Mouse (Mus musculus) hindbrain, embryonic 12.5 days (tissue): Measurements from ENCODE around the gene Sh3rf3. TPM values are rescaled to one million over a fixed set of nuclear protein-coding genes. Genes with fewer than 3 reads are reported as not detected.

ENCODE experiments used
- ATAC-seq: fragments of 200-750 bp; cut with Nextera tagmentation; 2 replicates; pipeline ENCODE4 v1.8.0; 2017; ENCODE audit warnings: moderate TSS enrichment; ENCODE audit not compliant: low FRiP score
- H3K27ac ChIP-seq: fragments of 300-500 bp; sonication (generic); 2 replicates; pipeline ENCODE4 v1.5.1; 2016; ENCODE audit warnings: mild to moderate bottlenecking
- H3K27me3 ChIP-seq: fragments of 300-500 bp; sonication (generic); 2 replicates; pipeline ENCODE4 v1.6.1; 2016; ENCODE audit warnings: mild to moderate bottlenecking
- H3K36me3 ChIP-seq: fragments of 300-500 bp; sonication (generic); 2 replicates; pipeline ENCODE4 v1.6.1; 2016; ENCODE audit warnings: mild to moderate bottlenecking
- H3K4me1 ChIP-seq: fragments of 300-500 bp; sonication (generic); 2 replicates; pipeline ENCODE4 v1.6.1; 2016
- H3K4me2 ChIP-seq: fragments of 300-500 bp; sonication (generic); replicated peaks from 2 replicates; pipeline ENCODE4 v1.6.1; 2016; ENCODE audit warnings: mild to moderate bottlenecking
- H3K4me3 ChIP-seq: fragments of 300-500 bp; sonication (generic); 2 replicates; pipeline ENCODE4 v1.5.1; 2016; ENCODE audit warnings: mild to moderate bottlenecking
- H3K9ac ChIP-seq: fragments of 300-500 bp; sonication (generic); 2 replicates; pipeline ENCODE4 v1.6.1; 2016; ENCODE audit warnings: mild to moderate bottlenecking, moderate library complexity
- H3K9me3 ChIP-seq: fragments of 300-500 bp; sonication (generic); replicated peaks from 2 replicates; pipeline ENCODE4 v1.6.1; 2016; ENCODE audit warnings: mild to moderate bottlenecking
- WGBS: fragments of 180-500 bp; shearing (Covaris S2); methylation state at CpG from one replicate; pipeline ENCODE4 v1.1.7; 2016; 5-methylcytosine and 5-hydroxymethylcytosine counted together
- polyA plus RNA-seq: library from polyadenylated mRNA; unstranded; fragments of >200 nt; fragmentation: Nextera tagmentation; extraction: Ambion mirVana; gene quantifications from 2 replicates; pipeline ENCODE4 v1.2.1, GENCODE M21; 2016

Gene Sh3rf3
- polyA plus RNA-seq, 1 experiment from 2014 or later = 3.9 TPM

DNA sequence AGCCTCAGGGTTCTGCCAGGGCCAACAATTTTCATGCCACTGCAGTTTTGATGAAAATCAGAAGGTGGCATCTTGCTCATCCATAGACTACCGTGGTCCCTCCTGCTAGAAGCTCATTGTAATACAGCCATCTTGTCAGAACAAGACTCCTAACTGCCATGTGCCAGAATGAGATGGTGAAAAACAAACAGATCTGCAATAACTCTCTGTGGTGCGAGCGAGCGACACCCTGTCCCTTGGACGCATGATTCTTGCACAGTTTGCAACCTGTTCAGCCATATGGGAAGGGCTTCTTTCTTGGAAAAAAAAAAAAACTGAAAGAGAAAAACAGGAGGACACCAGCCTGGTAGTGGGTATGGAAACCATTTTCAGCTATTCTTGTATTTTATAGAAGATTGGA is 291.5 kb downstream of the Sh3rf3 start:
- H3K27ac ChIP-seq = no peak overlapping the region
- H3K36me3 ChIP-seq = no peaks in the 10 kb centered on the region
- no peak for ATAC-seq
- no peak overlapping the region for H3K4me2 ChIP-seq
- H3K4me3 ChIP-seq = no peak overlapping the region
- H3K27me3 ChIP-seq = no peaks in the 10 kb centered on the region
- H3K9ac ChIP-seq = no peak overlapping the region
- 93% methylated on average over 5 of the region's 5 CpGs for WGBS
- no peaks in the 10 kb centered on the region for H3K4me1 ChIP-seq
- H3K9me3 ChIP-seq = no peaks in the 10 kb centered on the region; the same call in 1 of the 2 replicates

DNA sequence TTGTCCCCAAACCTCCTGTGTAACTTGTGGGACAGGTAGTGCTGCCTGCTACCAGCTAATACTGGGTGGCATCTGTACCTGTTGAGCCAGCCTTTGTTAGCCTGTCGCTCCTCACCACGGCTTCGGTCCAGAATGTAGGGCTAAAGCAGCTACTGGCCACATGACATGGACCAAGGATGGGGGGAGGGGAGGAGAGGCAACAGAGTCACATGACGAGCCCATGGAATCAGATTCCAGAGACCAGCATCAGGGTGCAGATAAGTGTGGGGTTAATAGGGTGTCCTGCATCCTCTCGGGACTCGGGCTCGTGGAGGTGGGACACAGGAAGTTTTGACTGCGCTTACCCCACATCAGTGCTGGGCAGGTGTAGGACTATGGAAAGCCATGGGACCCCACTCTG is 292.7 kb downstream of the Sh3rf3 start:
- Histone ChIP-seq H3K27me3 (no peaks in the 10 kb centered on the region), H3K27ac (no peak overlapping the region), H3K9me3 (0 out of 2 replicates have a peak, but pooled peaks cover 4% of the 10 kb centered on the region), H3K4me2 (no peak overlapping the region), H3K36me3 (no peaks in the 10 kb centered on the region), H3K4me3 (no peak overlapping the region), H3K4me1 (no peaks in the 10 kb centered on the region), H3K9ac (no peak overlapping the region)
- 80% methylated on average over 8 of the region's 8 CpGs for WGBS
- ATAC-seq = no peak

DNA sequence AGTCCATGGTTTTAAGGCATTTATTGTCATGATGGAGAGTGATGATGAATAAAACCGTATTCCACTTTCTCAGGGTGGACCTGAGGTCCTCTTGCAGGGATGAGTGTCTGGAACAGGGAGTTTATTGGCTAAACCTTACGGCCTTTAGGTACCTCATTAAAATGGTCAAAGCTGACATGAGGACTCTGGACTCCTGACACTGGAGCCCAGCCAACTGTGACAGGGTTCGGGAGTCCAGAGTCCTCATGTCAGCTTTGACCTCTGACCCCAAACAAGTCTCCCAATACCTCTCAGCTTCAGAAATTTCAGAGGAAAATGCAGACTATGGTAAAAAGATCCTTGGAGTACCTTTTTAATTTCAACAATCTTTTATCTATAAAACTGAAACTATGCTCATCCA is 293.5 kb downstream of the Sh3rf3 start:
- no peak for ATAC-seq
- Histone ChIP-seq H3K9me3 (0 out of 2 replicates have a peak, but pooled peaks cover 4% of the 10 kb centered on the region), H3K27me3 (no peaks in the 10 kb centered on the region), H3K4me2 (no peak overlapping the region), H3K4me3 (no peak overlapping the region), H3K27ac (no peak overlapping the region), H3K4me1 (no peaks in the 10 kb centered on the region), H3K9ac (no peak overlapping the region), H3K36me3 (no peaks in the 10 kb centered on the region)
- WGBS = 73% methylated on average over 3 of the region's 3 CpGs

DNA sequence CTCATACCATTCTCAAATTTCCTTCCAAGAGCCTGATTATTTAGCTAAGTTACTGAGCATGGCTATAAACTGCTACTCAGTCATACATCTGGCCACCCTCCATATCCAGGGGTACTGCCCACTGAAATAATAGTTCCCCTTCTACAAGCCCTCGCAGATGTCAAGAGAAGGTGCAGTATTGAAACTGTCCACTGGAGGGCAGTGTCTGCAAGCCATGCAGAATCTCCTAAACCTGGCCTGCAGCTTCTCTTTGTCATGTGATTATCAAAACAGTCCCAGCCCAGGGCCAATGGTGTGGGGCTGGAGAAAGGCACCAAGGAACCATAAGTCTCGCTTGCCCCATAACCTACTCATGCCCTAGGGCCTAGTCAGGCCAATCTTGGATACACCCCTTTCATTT is 295.9 kb downstream of the Sh3rf3 start:
- H3K4me3 ChIP-seq = no peak overlapping the region
- H3K27ac ChIP-seq = no peak overlapping the region
- 0 out of 2 replicates have a peak, but pooled peaks cover 4% of the 10 kb centered on the region for H3K9me3 ChIP-seq
- H3K4me2 ChIP-seq = no peak overlapping the region
- H3K27me3 ChIP-seq = no peaks in the 10 kb centered on the region
- no peaks in the 10 kb centered on the region for H3K36me3 ChIP-seq
- H3K9ac ChIP-seq = no peak overlapping the region
- H3K4me1 ChIP-seq = no peaks in the 10 kb centered on the region
- WGBS = 37% methylated on average over 2 of the region's 2 CpGs
- no peak for ATAC-seq

DNA sequence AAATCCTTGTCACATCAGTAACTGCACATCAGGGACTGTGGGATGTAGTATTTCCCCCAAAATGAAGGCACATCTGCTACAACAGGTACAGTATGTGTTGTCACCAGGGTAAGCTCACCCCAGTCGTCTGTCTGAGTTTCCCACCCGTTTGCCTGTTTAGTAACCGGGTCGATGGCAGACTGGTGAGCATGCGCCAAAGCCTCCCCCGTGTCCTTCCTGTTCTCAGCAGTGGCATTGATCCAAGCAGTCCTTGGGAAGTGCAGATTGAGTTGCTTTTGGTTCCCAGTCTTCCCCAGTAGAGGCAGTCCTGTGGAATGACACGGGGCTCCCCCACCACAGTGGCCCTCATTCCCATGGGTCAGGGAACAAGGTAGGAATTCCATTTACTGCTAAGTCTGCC is 297.2 kb downstream of the Sh3rf3 start:
- no peaks in the 10 kb centered on the region for H3K27me3 ChIP-seq
- no peak overlapping the region for H3K4me3 ChIP-seq
- no peak overlapping the region for H3K4me2 ChIP-seq
- H3K36me3 ChIP-seq = no peaks in the 10 kb centered on the region
- no peaks in the 10 kb centered on the region for H3K4me1 ChIP-seq
- H3K9ac ChIP-seq = no peak overlapping the region
- WGBS = 94% methylated on average over 7 of the region's 7 CpGs
- H3K27ac ChIP-seq = no peak overlapping the region
- H3K9me3 ChIP-seq = 0 out of 2 replicates have a peak, but pooled peaks cover 4% of the 10 kb centered on the region
- ATAC-seq = no peak

DNA sequence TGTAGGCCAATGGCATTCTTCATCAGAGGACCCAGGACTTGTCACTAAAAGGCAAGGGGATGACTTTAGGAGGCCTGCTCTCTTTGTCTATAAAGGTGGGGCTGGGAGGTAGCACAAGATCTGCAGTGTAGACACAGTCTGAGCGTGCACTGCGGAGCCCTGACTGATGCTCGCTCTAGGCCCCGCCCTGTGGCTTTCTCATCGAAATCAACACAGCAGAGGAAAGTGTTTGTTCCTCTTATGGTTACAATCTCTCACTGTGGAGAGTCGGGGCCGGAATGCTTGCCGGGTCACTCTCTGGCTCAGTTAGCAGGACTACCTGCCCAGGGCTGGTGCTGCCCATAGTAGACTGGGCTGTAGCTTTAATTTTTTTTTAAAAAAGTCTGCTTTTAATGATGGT is 299.6 kb downstream of the Sh3rf3 start:
- no peak for ATAC-seq
- H3K9me3 ChIP-seq = 0 out of 2 replicates have a peak, but pooled peaks cover 4% of the 10 kb centered on the region
- H3K4me3 ChIP-seq = no peak overlapping the region
- no peak overlapping the region for H3K4me2 ChIP-seq
- H3K4me1 ChIP-seq = no peaks in the 10 kb centered on the region
- H3K27me3 ChIP-seq = no peaks in the 10 kb centered on the region
- H3K9ac ChIP-seq = no peak overlapping the region
- H3K27ac ChIP-seq = no peak overlapping the region
- WGBS = 95% methylated on average over 8 of the region's 8 CpGs
- no peaks in the 10 kb centered on the region for H3K36me3 ChIP-seq

DNA sequence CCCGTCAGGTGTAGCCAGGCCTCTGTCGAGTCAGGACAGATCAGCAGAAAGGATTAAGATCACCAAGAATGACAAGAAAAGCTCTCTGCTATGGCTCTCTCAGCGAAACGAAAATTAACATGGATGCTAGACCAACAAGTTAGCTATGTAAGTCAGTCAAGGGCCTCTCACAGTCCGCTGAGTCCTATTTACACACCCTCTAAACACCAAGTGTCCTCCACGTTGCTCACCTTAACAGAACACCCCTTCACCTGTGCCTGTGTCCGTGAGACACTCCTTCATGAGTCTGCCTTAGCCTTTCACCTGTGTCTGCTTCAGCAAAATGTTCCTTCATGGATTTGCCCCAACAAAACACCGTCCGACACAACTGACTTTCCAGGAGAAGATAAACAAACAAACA is 300.2 kb downstream of the Sh3rf3 start:
- Histone ChIP-seq H3K4me2 (no peak overlapping the region), H3K9ac (no peak overlapping the region), H3K4me3 (no peak overlapping the region), H3K4me1 (no peaks in the 10 kb centered on the region), H3K36me3 (no peaks in the 10 kb centered on the region), H3K9me3 (0 out of 2 replicates have a peak, but pooled peaks cover 4% of the 10 kb centered on the region), H3K27ac (no peak overlapping the region), H3K27me3 (no peaks in the 10 kb centered on the region)
- no peak for ATAC-seq
- WGBS = 88% methylated on average over 9 of the region's 9 CpGs

DNA sequence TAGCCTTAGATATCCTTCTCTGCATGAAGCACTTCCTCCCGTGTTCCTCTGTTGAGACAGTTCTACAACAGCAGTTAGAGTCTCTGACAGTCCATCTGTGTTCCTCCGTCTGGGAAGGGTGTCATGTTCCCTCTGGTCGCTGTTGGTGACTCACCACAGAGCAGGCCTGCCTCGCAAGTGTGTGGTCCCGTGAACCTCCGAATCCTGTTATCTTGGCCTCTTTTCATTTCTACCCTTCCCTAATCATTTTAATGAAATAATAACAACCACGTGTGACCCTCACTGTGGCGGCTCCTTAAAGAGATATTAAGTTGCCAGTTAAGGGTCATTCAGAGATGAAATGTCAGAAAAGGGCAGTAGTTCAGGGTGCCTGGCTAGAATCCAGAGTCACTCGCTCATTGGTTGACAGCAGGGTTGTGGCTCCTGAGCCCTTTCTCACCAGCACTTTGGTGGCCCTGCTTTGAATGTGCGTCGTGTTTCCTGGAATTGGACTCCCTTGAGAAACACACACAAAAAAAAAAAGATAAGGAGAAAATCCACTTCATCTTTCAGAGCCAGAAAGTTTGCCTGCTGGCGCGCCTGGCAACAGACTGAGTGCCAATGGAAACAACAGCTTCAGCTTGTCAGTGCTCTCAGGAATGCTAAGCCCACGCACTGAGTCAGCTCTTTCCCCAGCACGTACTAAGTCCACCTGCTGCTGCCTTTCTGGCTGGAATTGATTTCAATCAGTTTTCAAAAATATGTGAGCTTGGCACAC is 301.6 kb downstream of the Sh3rf3 start:
- Histone ChIP-seq H3K27me3 (no peaks in the 10 kb centered on the region), H3K27ac (no peak overlapping the region), H3K9ac (no peak overlapping the region), H3K9me3 (0 out of 2 replicates have a peak, but pooled peaks cover 4% of the 10 kb centered on the region), H3K4me2 (no peak overlapping the region), H3K4me1 (no peaks in the 10 kb centered on the region), H3K36me3 (no peaks in the 10 kb centered on the region), H3K4me3 (no peak overlapping the region)
- ATAC-seq = no peak
- 63% methylated on average over 15 of the region's 15 CpGs for WGBS

DNA sequence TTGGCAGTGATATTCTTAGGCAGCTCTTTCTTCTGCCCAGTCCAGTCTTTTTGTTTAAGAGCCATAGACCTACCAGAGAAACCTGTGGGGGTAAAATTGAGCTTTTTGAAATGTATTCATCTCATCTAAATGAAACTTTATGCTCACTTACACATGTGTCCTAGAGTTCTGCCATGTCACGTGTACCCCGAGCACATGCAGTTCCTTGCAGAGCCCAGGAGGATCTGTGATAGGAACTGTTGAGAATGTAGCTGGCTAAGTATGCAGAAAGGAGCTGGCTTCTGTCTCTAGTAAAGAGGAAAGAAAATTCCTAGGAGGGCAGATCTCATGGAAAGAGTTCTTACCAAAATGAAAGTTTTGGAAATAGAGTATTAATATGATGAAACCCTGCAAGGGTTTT is 302.5 kb downstream of the Sh3rf3 start:
- Histone ChIP-seq H3K4me1 (no peaks in the 10 kb centered on the region), H3K27ac (no peak overlapping the region), H3K9me3 (0 out of 2 replicates have a peak, but pooled peaks cover 2% of the 10 kb centered on the region), H3K4me2 (no peak overlapping the region), H3K36me3 (no peaks in the 10 kb centered on the region), H3K9ac (no peak overlapping the region), H3K27me3 (no peaks in the 10 kb centered on the region), H3K4me3 (no peak overlapping the region)
- no peak for ATAC-seq
- 93% methylated on average over 2 of the region's 2 CpGs for WGBS

DNA sequence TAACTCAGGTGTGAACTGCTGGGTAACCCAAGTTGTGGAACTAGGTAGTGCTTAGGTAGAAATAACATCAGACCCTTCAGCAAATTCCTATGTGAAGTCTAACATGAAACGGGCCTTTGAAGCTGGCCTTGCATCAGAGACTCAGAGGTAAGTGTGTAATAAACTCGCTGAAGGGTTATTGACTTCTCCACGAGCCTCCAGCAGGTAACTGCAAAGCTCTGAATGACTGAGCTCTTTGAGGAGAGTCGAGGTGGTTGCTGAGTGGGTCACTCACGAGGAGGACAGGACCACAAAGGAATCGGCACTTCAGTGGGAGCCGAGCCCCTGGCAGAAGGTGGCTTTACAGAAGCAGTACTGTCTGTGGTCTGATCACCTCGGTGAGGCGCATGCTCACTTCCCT is 303.2 kb downstream of the Sh3rf3 start:
- Histone ChIP-seq H3K4me3 (no peak overlapping the region), H3K27me3 (no peaks in the 10 kb centered on the region), H3K36me3 (no peaks in the 10 kb centered on the region), H3K4me1 (no peaks in the 10 kb centered on the region), H3K4me2 (no peak overlapping the region), H3K9ac (no peak overlapping the region), H3K27ac (no peak overlapping the region), H3K9me3 (no peaks in the 10 kb centered on the region)
- WGBS = 87% methylated on average over 9 of the region's 9 CpGs
- no peak for ATAC-seq

DNA sequence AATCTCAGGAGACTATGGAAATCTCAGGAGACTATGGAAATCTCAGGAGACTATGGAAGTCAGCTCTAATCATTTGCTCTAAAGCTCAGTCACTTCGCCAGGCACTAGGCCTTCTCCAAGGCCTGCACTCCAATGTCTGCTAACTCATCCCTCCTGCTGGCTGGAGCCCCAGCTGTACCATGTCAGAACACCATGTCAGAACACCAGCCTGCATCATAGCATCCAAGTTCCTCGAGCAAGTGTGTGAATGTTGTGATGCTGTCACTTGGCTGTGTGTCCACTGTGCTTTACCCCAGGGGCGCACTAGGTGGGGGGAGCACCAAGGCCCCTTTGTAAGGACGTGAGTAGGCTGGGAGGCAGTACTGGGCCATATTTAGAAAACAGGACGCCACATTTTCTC is 304.4 kb downstream of the Sh3rf3 start:
- Histone ChIP-seq H3K27me3 (no peaks in the 10 kb centered on the region), H3K4me3 (no peak overlapping the region), H3K9ac (no peak overlapping the region), H3K4me2 (no peak overlapping the region), H3K4me1 (no peaks in the 10 kb centered on the region), H3K36me3 (no peaks in the 10 kb centered on the region), H3K27ac (no peak overlapping the region), H3K9me3 (no peaks in the 10 kb centered on the region)
- 81% methylated on average over 5 of the region's 5 CpGs for WGBS
- no peak for ATAC-seq

DNA sequence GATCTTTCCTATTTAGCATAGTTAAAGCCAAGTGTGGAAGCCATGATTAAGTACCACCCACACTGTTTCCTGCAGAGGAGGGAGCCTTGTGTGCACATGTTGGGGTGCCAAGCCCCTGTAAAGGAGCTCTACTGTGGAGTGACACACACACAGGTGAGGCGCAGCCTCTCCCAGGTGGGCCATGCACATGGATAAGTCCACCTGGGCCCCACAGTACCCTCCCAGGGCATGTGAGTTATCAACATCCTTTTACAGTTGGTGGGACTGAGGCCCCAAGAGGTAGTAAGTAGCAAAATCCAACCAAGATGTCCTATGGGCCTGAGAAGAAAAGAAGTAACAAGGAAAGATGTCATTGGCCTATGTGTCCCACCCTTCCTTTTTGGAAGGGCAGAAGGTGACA is 305.8 kb downstream of the Sh3rf3 start:
- H3K4me2 ChIP-seq = no peak overlapping the region
- 92% methylated on average over 1 of the region's 1 CpGs for WGBS
- H3K36me3 ChIP-seq = no peaks in the 10 kb centered on the region
- H3K9me3 ChIP-seq = no peaks in the 10 kb centered on the region
- no peaks in the 10 kb centered on the region for H3K27me3 ChIP-seq
- ATAC-seq = no peak
- no peak overlapping the region for H3K9ac ChIP-seq
- H3K4me1 ChIP-seq = no peaks in the 10 kb centered on the region
- no peak overlapping the region for H3K4me3 ChIP-seq
- no peak overlapping the region for H3K27ac ChIP-seq

DNA sequence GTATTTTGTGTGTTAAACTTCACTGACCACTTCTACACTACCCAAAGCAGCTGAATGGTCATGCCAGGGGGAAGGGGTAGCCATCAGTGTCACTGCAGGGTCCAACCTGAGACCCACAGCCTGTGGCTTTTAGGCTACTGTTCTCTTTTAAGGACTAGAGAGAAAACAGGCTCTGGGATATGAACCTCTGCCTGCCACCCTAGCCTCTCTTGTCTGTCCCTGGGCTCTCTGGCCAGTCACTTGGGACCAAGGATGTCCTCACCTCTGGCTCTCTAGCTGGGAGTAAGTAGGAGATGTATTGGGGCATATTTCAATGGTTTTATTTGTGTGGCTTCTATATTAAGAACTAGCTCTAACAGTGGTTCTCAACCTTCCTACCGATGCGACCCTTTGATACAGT is 306.7 kb downstream of the Sh3rf3 start:
- Histone ChIP-seq H3K9ac (no peak overlapping the region), H3K9me3 (no peaks in the 10 kb centered on the region), H3K4me3 (no peak overlapping the region), H3K27ac (no peak overlapping the region), H3K4me2 (no peak overlapping the region), H3K36me3 (no peaks in the 10 kb centered on the region), H3K27me3 (no peaks in the 10 kb centered on the region), H3K4me1 (no peaks in the 10 kb centered on the region)
- WGBS = 84% methylated on average over 2 of the region's 2 CpGs
- no peak for ATAC-seq
